Mouse (Mus musculus) CD4-positive, CD25-positive, alpha-beta regulatory T cell (primary cell): ENCODE results near the gene Flii. TPM values are rescaled to one million over a fixed set of nuclear protein-coding genes. Genes with fewer than 3 reads are reported as not detected.

Source experiments
- polyA plus RNA-seq: library from polyadenylated mRNA; unstranded; fragments of 100-300 nt; shearing (Covaris generic); gene quantifications from one replicate; pipeline ENCODE4 v1.2.1, GENCODE M21; 2017

Gene Flii
- 174 TPM for polyA plus RNA-seq

GRCm38 (mm10) chr11:60726601-60727391 lies at the start of gene Flii:
Flii (minus strand) TSS chr11:60727263.

DNA sequence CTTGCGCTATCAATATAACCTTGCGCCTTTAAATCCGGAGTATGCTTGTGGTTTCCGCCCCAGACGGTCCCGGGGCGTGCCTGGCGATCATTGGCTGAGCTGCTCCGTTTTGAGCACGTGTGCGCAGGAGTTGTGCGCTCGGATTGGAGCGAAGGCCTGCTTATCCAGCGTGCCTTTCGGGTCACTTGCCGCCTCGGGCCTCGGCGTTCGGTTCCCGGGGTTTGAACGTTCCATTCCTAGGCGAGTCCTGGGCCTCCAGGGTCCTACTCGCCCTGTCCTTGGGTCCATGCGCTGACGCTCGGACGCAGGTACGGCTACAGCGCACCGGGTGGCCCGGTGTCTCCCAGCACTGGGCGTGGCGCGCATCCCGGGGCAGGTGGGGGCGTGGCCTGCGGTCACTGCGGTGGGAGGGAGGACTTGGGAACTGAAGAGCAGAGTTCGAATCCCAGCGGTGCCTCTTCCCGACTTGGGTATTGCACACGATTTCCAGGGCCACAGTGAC lies 1.2 kb upstream of the Flii start, which contains the start of gene Mief2:
Gene Mief2 (plus strand): TSS at position 139 of the 502 bp plus-strand sequence.

GRCm38 (mm10) chr11:60699524-60700075 lies 27.5 kb downstream of the Flii start, which contains the start of gene Llgl1:
Llgl1 (plus strand) TSS chr11:60699723.

Other genes starting within 250 kb of the Flii start
- 29.9 TPM for gene Alkbh5, start 190.9 kb downstream of the Flii start, polyA plus RNA-seq
- 43.6 TPM for gene Llgl1, start 27.5 kb downstream of the Flii start, polyA plus RNA-seq
- 21.2 TPM for gene Mief2, start 1.1 kb upstream of the Flii start, polyA plus RNA-seq
- 22.0 TPM for gene Top3a, start 50.1 kb upstream of the Flii start, polyA plus RNA-seq
- gene Smcr8, start 50.3 kb upstream of the Flii start, polyA plus RNA-seq = 8.8 TPM
- 21.8 TPM for gene Shmt1, start 84.5 kb upstream of the Flii start, polyA plus RNA-seq
- 29.0 TPM for gene Dhrs7b, start 103.4 kb upstream of the Flii start, polyA plus RNA-seq
- gene Tmem11, start 152.0 kb upstream of the Flii start, polyA plus RNA-seq = 35.2 TPM
- gene Natd1, start 187.5 kb upstream of the Flii start, polyA plus RNA-seq = 11.1 TPM
- gene Map2k3, start 204.8 kb upstream of the Flii start, polyA plus RNA-seq = 65.8 TPM